ENCODE assay signal across 8 mouse cellular contexts in the genomic region with DNA sequence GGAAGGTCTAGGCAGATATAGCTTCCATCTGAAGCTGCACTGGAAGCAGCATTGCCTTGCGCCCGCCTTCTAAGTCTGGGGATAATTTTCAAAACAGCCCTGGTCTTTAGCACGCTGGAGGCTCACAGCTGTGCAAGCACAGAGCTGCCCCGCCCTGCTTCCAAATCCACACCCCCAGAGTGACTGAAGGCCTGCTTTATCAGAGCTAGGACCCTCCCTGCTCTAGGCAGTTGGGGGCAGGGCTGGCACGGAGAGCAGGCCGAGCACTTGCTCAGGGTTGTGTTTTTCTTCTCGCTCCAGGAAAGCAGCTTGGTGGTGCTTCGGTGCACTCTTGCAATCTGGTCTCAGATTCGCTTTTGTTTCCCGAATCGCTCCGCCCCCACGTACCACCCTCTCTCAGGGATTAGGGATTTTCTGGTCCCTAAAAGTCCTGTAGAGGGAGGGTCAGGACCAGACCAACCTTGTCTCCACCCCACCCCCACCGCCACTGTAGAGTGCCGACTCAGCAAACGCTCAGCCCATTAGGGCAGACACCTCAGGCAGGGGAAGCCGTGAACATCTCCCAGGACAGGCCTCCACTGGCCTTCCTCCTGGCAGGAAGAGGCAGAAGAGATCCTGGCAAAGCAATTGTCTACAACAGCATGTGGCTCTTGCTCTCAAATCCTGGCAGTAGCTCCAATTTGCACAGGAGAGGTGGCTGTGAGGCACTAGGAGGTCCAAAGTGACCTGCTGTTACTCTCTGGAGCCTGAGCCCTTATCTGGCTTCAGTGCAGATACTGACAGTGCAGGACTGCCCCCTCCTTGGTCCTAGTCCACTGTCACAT. TPM values are rescaled to one million over a fixed set of nuclear protein-coding genes. Genes with fewer than 3 reads are reported as not detected.
DNase-seq lines count a peak whose midpoint lies in the region; ATAC-seq and TF ChIP-seq lines count a peak whose summit lies in the region.

No protein-coding gene starts in this region.

- no peaks in the 10 kb centered on the region for H3K27me3 ChIP-seq in erythroblast, embryonic 14.5 days (ENCODE audit: control insufficient read depth)
- H3K27me3 ChIP-seq in heart, embryonic 16.5 days (ENCODE audit: control insufficient read depth, insufficient read depth, low read length) = no peaks in the 10 kb centered on the region
- no peaks in the 10 kb centered on the region for H3K27me3 ChIP-seq in lung, postnatal 0 days (replicated peaks; ENCODE audit: insufficient read depth, low read length)
- H3K27me3 ChIP-seq in thymus, adult 2 months (ENCODE audit: control insufficient read depth, insufficient read depth, low read length) = no peaks in the 10 kb centered on the region

- peak overlapping the region; percentile 43 for H3K4me3 ChIP-seq in brown adipose tissue, adult 24 weeks (ENCODE audit: insufficient read depth, low read depth, low read length)
- H3K4me3 ChIP-seq in erythroblast, embryonic 14.5 days (replicated peaks) = peak overlapping the region; percentile 48
- peak overlapping the region; percentile 31 for H3K4me3 ChIP-seq in heart, embryonic 16.5 days (ENCODE audit: low read length)
- peak overlapping the region; percentile 23 for H3K4me3 ChIP-seq in lung, postnatal 0 days (ENCODE audit: low read depth, low read length)
- H3K4me3 ChIP-seq in thymus, adult 2 months (ENCODE audit: control insufficient read depth, insufficient read depth, low read length) = no peak overlapping the region

- peak overlapping the region; percentile 60 for H3K4me2 ChIP-seq in heart, embryonic 16.5 days (ENCODE audit: low read depth, low read length)
- peak overlapping the region; percentile 53 for H3K4me2 ChIP-seq in lung, postnatal 0 days (replicated peaks; ENCODE audit: low read depth, low read length)

- H3K27ac ChIP-seq in brown adipose tissue, adult 24 weeks (replicated peaks; ENCODE audit: low read depth, low read length) = peak overlapping the region; percentile 82
- peak overlapping the region; percentile 90 for H3K27ac ChIP-seq in heart, embryonic 16.5 days (ENCODE audit: low read length)
- H3K27ac ChIP-seq in lung, postnatal 0 days (ENCODE audit: low read length) = peak overlapping the region; percentile 71
- no peak overlapping the region for H3K27ac ChIP-seq in thymus, adult 2 months (ENCODE audit: control insufficient read depth, insufficient read depth, low read length)

- TF ChIP-seq EP300 in lung, postnatal 0 days (IDR thresholded peaks at IDR 0.05) = no peak

- no peaks in the 10 kb centered on the region for H3K36me3 ChIP-seq in erythroblast, embryonic 14.5 days (ENCODE audit: control insufficient read depth)
- no peaks in the 10 kb centered on the region for H3K36me3 ChIP-seq in heart, embryonic 16.5 days (ENCODE audit: control insufficient read depth, insufficient read depth)
- no peaks in the 10 kb centered on the region for H3K36me3 ChIP-seq in lung, postnatal 0 days (ENCODE audit: insufficient read depth, low read length)
- no peaks in the 10 kb centered on the region for H3K36me3 ChIP-seq in thymus, adult 2 months (ENCODE audit: control insufficient read depth, insufficient read depth, low read length)

- peak overlapping the region; percentile 65 for H3K9ac ChIP-seq in heart, embryonic 16.5 days (ENCODE audit: low read length)
- 0 out of 2 replicates have a peak overlapping the region, but pooled peaks have one; percentile 12 for H3K9ac ChIP-seq in lung, postnatal 0 days (replicated peaks; ENCODE audit: low read depth)

- peak; percentile 76 for DNase-seq in NIH3T3 (ENCODE audit: low read depth)
- DNase-seq in layer of hippocampus, adult 9-11 months = peak; percentile 57
- peak; percentile 77 for DNase-seq in lung, postnatal 0 days (ENCODE audit: low spot score)
- peak; percentile 75 for DNase-seq in retina, postnatal 1 day
- no peak for DNase-seq in thymus, adult 2 months

- WGBS in heart, embryonic 16.5 days = 9% methylated on average over 17 of the region's 17 CpGs
- 5% methylated on average over 17 of the region's 17 CpGs for WGBS in lung, postnatal 0 days
- 39% methylated on average over 17 of the region's 17 CpGs for WGBS in thymus, adult 2 months

- no peak; the same call in 1 of the 2 replicates for TF ChIP-seq CTCF in lung, postnatal 0 days (IDR thresholded peaks at IDR 0.05)
- no peak for TF ChIP-seq CTCF in thymus, adult 2 months (IDR thresholded peaks at IDR 0.05; ENCODE audit: borderline replicate concordance, control insufficient read depth, extremely low read depth, insufficient read depth, low read length, poor library complexity)

- H3K4me1 ChIP-seq in brown adipose tissue, adult 24 weeks (ENCODE audit: control insufficient read depth, insufficient read depth, insufficient read length, low read length) = peaks cover 35% of the 10 kb centered on the region
- H3K4me1 ChIP-seq in erythroblast, embryonic 14.5 days (ENCODE audit: control insufficient read depth) = peaks cover 18% of the 10 kb centered on the region
- H3K4me1 ChIP-seq in heart, embryonic 16.5 days (ENCODE audit: control insufficient read depth, insufficient read depth, low read length) = peaks cover 36% of the 10 kb centered on the region
- H3K4me1 ChIP-seq in lung, postnatal 0 days (ENCODE audit: insufficient read depth, low read depth, low read length) = peaks cover 12% of the 10 kb centered on the region
- H3K4me1 ChIP-seq in thymus, adult 2 months (replicated peaks; ENCODE audit: control insufficient read depth, insufficient read depth, low read length) = peaks cover 17% of the 10 kb centered on the region

- TF ChIP-seq POLR2A in thymus, adult 2 months (IDR thresholded peaks at IDR 0.05; ENCODE audit: control insufficient read depth, extremely low read depth, insufficient read depth, low read length, poor library complexity) = no peak

- H3K9me3 ChIP-seq in erythroblast, embryonic 14.5 days (ENCODE audit: control insufficient read depth, low read length) = no peaks in the 10 kb centered on the region
- no peaks in the 10 kb centered on the region for H3K9me3 ChIP-seq in heart, embryonic 16.5 days (replicated peaks; ENCODE audit: control insufficient read depth, low read length)
- H3K9me3 ChIP-seq in lung, postnatal 0 days (ENCODE audit: low read length) = no peaks in the 10 kb centered on the region

- ATAC-seq in heart, embryonic 16.5 days (replicated peaks; ENCODE audit: extremely low read depth, insufficient read depth, low FRiP score) = peak; percentile 89
- peak; percentile 91 for ATAC-seq in lung, postnatal 0 days

RNA-seq across cellular contexts. Expression of a gene that starts 22.4 kb away (rescaled TPM):
- 4.1 and 6.7 TPM in 2 replicates for polyA plus RNA-seq in brown adipose tissue, adult 24 weeks (2012; ENCODE audit: insufficient read depth, insufficient read length, missing spikeins)
- 0.01 and 0.02 TPM in 2 replicates for polyA plus RNA-seq in erythroblast, embryonic 14.5 days (2012)
- 7.8 and 8.8 TPM in 2 replicates for polyA plus RNA-seq in heart, embryonic 16.5 days (2015; fragmentation: Nextera tagmentation; extraction: Ambion mirVana)
- 11.7 and 15.0 TPM in 2 replicates for polyA plus RNA-seq in lung, postnatal 0 days (2015; fragmentation: Nextera tagmentation; extraction: Ambion mirVana)
- 15.5 and 16.8 TPM in 2 replicates for polyA plus RNA-seq in thymus, adult 2 months (2012; rRNA removed)

RNA-seq across cellular contexts. Expression of a gene that starts 33.4 kb away (rescaled TPM):
- polyA plus RNA-seq in brown adipose tissue, adult 24 weeks (2012; ENCODE audit: insufficient read depth, insufficient read length, missing spikeins) = 5.0 and 8.4 TPM in 2 replicates
- 0.31 and 0.45 TPM in 2 replicates for polyA plus RNA-seq in erythroblast, embryonic 14.5 days (2012)
- polyA plus RNA-seq in heart, embryonic 16.5 days (2015; fragmentation: Nextera tagmentation; extraction: Ambion mirVana) = 31.1 and 32.5 TPM in 2 replicates
- polyA plus RNA-seq in lung, postnatal 0 days (2015; fragmentation: Nextera tagmentation; extraction: Ambion mirVana) = 19.4 and 23.1 TPM in 2 replicates
- polyA plus RNA-seq in thymus, adult 2 months (2012; rRNA removed) = 48.4 and 51.8 TPM in 2 replicates

RNA-seq across cellular contexts. Expression of a gene that starts 41.4 kb away (rescaled TPM):
- polyA plus RNA-seq in brown adipose tissue, adult 24 weeks (2012; ENCODE audit: insufficient read depth, insufficient read length, missing spikeins) = 4.1 and 7.8 TPM in 2 replicates
- not detected in 2 replicates for polyA plus RNA-seq in erythroblast, embryonic 14.5 days (2012)
- not detected in 2 replicates for polyA plus RNA-seq in heart, embryonic 16.5 days (2015; fragmentation: Nextera tagmentation; extraction: Ambion mirVana)
- polyA plus RNA-seq in lung, postnatal 0 days (2015; fragmentation: Nextera tagmentation; extraction: Ambion mirVana) = 0.62 TPM in 1 of 2 replicates, not detected in the other
- polyA plus RNA-seq in thymus, adult 2 months (2012; rRNA removed) = not detected in 2 replicates

RNA-seq across cellular contexts. Expression of a gene that starts 43.9 kb away (rescaled TPM):
- polyA plus RNA-seq in brown adipose tissue, adult 24 weeks (2012; ENCODE audit: insufficient read depth, insufficient read length, missing spikeins) = 17.9 and 25.2 TPM in 2 replicates
- 0.11 TPM in 2 replicates for polyA plus RNA-seq in erythroblast, embryonic 14.5 days (2012)
- polyA plus RNA-seq in heart, embryonic 16.5 days (2015; fragmentation: Nextera tagmentation; extraction: Ambion mirVana) = 30.2 and 32.7 TPM in 2 replicates
- polyA plus RNA-seq in lung, postnatal 0 days (2015; fragmentation: Nextera tagmentation; extraction: Ambion mirVana) = 6.2 and 10.5 TPM in 2 replicates
- 40.4 and 56.2 TPM in 2 replicates for polyA plus RNA-seq in thymus, adult 2 months (2012; rRNA removed)
